Mouse (Mus musculus): ENCODE results near the gene Slc6a12. TPM values are rescaled to one million over a fixed set of nuclear protein-coding genes. Genes with fewer than 3 reads are reported as not detected.

Slc6a12 gene
- polyA plus RNA-seq, 1 experiment from 2014 or later = 0.11 TPM

GRCm38 (mm10) chr6:121382071-121382470, 39.2 kb downstream of the Slc6a12 start:
- Histone ChIP-seq H3K9me3 (ENCODE audit: control insufficient read depth, low read length) (no peaks in the 10 kb centered on the region), H3K27ac (replicated peaks) (no peak overlapping the region), H3K4me2 (replicated peaks; ENCODE audit: low read depth) (no peak overlapping the region), H3K4me3 (ENCODE audit: low read depth, low read length) (no peak overlapping the region), H3K9ac (ENCODE audit: low read length) (no peak overlapping the region), H3K27me3 (ENCODE audit: control insufficient read depth, insufficient read depth, low read length) (no peaks in the 10 kb centered on the region), H3K36me3 (ENCODE audit: control insufficient read depth, insufficient read depth, low read length) (no peaks in the 10 kb centered on the region), H3K4me1 (replicated peaks; ENCODE audit: control insufficient read depth, insufficient read depth) (no peaks in the 10 kb centered on the region)
- TF ChIP-seq EP300 (optimal IDR thresholded peaks at IDR 0.05) (no peak), CTCF (IDR thresholded peaks at IDR 0.05; ENCODE audit: low read depth) (no peak)
- DNase-seq (ENCODE audit: low spot score) (no peak), ATAC-seq (ENCODE audit: low FRiP score, low TSS enrichment) (no peak)
- 50% methylated on average over 10 of the region's 10 CpGs for WGBS

GRCm38 (mm10) chr6:121385397-121385796, 42.5 kb downstream of the Slc6a12 start:
- DNase-seq (ENCODE audit: low spot score) = no peak
- Histone ChIP-seq H3K4me2 (replicated peaks; ENCODE audit: low read depth) (no peak overlapping the region), H3K4me3 (ENCODE audit: low read depth, low read length) (no peak overlapping the region), H3K27ac (replicated peaks) (no peak overlapping the region), H3K9me3 (ENCODE audit: control insufficient read depth, low read length) (no peaks in the 10 kb centered on the region), H3K27me3 (ENCODE audit: control insufficient read depth, insufficient read depth, low read length) (no peaks in the 10 kb centered on the region), H3K4me1 (replicated peaks; ENCODE audit: control insufficient read depth, insufficient read depth) (no peaks in the 10 kb centered on the region), H3K9ac (ENCODE audit: low read length) (no peak overlapping the region), H3K36me3 (ENCODE audit: control insufficient read depth, insufficient read depth, low read length) (no peaks in the 10 kb centered on the region)
- ATAC-seq (ENCODE audit: low FRiP score, low TSS enrichment) = no peak
- TF ChIP-seq CTCF (IDR thresholded peaks at IDR 0.05; ENCODE audit: low read depth) = no peak
- no peak for TF ChIP-seq EP300 (optimal IDR thresholded peaks at IDR 0.05)
- WGBS = 82% methylated on average over 3 of the region's 3 CpGs

- no peak for ATAC-seq (ENCODE audit: low FRiP score, low TSS enrichment)
Measured at GRCm38 (mm10) chr6:121392610-121393252, 49.9 kb downstream of the Slc6a12 start.

GRCm38 (mm10) chr6:121401140-121401539, 58.3 kb downstream of the Slc6a12 start:
- Histone ChIP-seq H3K4me2 (replicated peaks; ENCODE audit: low read depth) (no peak overlapping the region), H3K9ac (ENCODE audit: low read length) (no peak overlapping the region), H3K4me3 (ENCODE audit: low read depth, low read length) (no peak overlapping the region), H3K4me1 (replicated peaks; ENCODE audit: control insufficient read depth, insufficient read depth) (no peaks in the 10 kb centered on the region), H3K27ac (replicated peaks) (no peak overlapping the region), H3K27me3 (ENCODE audit: control insufficient read depth, insufficient read depth, low read length) (no peaks in the 10 kb centered on the region), H3K36me3 (ENCODE audit: control insufficient read depth, insufficient read depth, low read length) (no peaks in the 10 kb centered on the region), H3K9me3 (ENCODE audit: control insufficient read depth, low read length) (no peaks in the 10 kb centered on the region)
- WGBS = 68% methylated on average over 6 of the region's 6 CpGs
- TF ChIP-seq CTCF (IDR thresholded peaks at IDR 0.05; ENCODE audit: low read depth) (no peak), EP300 (optimal IDR thresholded peaks at IDR 0.05) (no peak)
- no peak for ATAC-seq (ENCODE audit: low FRiP score, low TSS enrichment)
- DNase-seq (ENCODE audit: low spot score) = no peak

More at GRCm38 (mm10) chr6:121392610-121393252, 49.9 kb downstream of the Slc6a12 start:
- WGBS = 75% methylated on average over 4 of the region's 4 CpGs
- no peak overlapping the region for H3K4me3 ChIP-seq (ENCODE audit: low read depth, low read length)
- H3K4me1 ChIP-seq (replicated peaks; ENCODE audit: control insufficient read depth, insufficient read depth) = no peaks in the 10 kb centered on the region
- no peak for DNase-seq (ENCODE audit: low spot score)
- H3K27me3 ChIP-seq (ENCODE audit: control insufficient read depth, insufficient read depth, low read length) = no peaks in the 10 kb centered on the region
- H3K9me3 ChIP-seq (ENCODE audit: control insufficient read depth, low read length) = no peaks in the 10 kb centered on the region
- no peak overlapping the region for H3K4me2 ChIP-seq (replicated peaks; ENCODE audit: low read depth)
- no peak for TF ChIP-seq CTCF (IDR thresholded peaks at IDR 0.05; ENCODE audit: low read depth)
- no peak for TF ChIP-seq EP300 (optimal IDR thresholded peaks at IDR 0.05)
- H3K36me3 ChIP-seq (ENCODE audit: control insufficient read depth, insufficient read depth, low read length) = no peaks in the 10 kb centered on the region
- no peak overlapping the region for H3K9ac ChIP-seq (ENCODE audit: low read length)
- no peak overlapping the region for H3K27ac ChIP-seq (replicated peaks)

GRCm38 (mm10) chr6:121401826-121402660, 59.2 kb downstream of the Slc6a12 start:
- H3K4me3 ChIP-seq (ENCODE audit: low read depth, low read length) = no peak overlapping the region
- DNase-seq (ENCODE audit: low spot score) = no peak
- H3K4me2 ChIP-seq (replicated peaks; ENCODE audit: low read depth) = no peak overlapping the region
- no peaks in the 10 kb centered on the region for H3K4me1 ChIP-seq (replicated peaks; ENCODE audit: control insufficient read depth, insufficient read depth)
- WGBS = 83% methylated on average over 14 of the region's 14 CpGs
- H3K27me3 ChIP-seq (ENCODE audit: control insufficient read depth, insufficient read depth, low read length) = no peaks in the 10 kb centered on the region
- no peak for TF ChIP-seq EP300 (optimal IDR thresholded peaks at IDR 0.05)
- TF ChIP-seq CTCF (IDR thresholded peaks at IDR 0.05; ENCODE audit: low read depth) = no peak
- H3K27ac ChIP-seq (replicated peaks) = no peak overlapping the region
- ATAC-seq (ENCODE audit: low FRiP score, low TSS enrichment) = no peak
- H3K9ac ChIP-seq (ENCODE audit: low read length) = no peak overlapping the region
- H3K9me3 ChIP-seq (ENCODE audit: control insufficient read depth, low read length) = no peaks in the 10 kb centered on the region
- H3K36me3 ChIP-seq (ENCODE audit: control insufficient read depth, insufficient read depth, low read length) = no peaks in the 10 kb centered on the region
